Mouse (Mus musculus): ENCODE data around the gene Exoc6b.
A peak's percentile ranks its signal among the peaks of the same experiment; 100 is the strongest.

The Exoc6b gene

DNA sequence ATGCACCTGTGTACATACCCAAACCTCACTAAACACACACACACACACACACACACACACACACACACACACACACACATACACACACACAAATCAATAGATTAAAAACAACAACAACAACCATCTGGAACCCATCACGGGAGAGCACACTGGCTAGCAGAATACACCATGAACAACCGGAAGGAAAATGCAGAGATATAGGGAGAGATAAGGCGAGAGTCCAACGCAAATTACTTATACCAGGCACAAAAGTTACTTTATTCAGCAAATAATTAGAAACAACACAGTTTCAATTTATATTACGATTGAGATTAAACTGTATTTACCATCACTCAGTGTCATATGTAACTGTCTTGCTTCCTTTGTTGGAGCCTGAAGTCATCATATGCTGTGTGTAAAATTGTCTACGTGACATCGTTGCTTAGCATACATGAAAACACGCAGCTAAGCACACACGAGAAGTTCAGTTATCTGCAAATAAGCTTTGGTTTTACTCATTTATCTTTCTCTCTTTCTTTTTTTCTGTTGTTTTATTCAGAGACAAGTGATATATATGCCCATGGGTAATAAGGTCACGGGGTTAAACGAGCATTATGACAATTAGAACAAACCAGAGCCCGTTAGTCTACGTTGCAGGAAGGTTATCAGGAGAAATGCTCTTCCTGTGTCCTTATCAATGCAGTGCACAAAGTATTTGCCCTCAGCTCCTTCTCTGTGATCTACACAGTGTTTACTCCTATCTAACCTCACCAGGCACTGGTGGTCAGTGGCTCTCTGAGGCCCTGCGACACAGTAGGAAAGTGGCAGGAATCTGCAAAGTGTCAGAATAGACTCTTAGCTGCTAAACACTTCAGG is 186.4 kb downstream of the Exoc6b start:
- no peak for DNase-seq (ENCODE audit: low spot score in 2 of 2)

DNA sequence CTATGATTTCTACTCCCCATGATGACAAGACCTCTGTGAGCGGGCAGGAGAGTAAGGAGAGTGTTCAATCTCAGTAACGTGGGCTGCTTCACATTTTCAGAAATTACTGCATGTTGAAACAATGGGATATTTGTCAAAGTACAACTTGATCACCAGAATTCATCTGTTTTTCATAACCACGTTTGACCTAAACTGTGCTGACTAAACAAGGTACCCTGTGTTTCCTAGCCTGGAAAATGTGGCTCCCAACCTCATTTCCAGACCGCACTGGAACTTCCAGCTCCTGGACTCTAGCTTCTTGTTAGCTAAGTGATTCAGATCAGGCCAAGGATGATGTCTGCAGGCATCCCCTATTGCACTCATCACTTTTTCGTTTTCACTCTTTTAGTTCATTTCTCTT is 193.4 kb downstream of the Exoc6b start:
- DNase-seq (ENCODE audit: low spot score in 2 of 2) = no peak

DNA sequence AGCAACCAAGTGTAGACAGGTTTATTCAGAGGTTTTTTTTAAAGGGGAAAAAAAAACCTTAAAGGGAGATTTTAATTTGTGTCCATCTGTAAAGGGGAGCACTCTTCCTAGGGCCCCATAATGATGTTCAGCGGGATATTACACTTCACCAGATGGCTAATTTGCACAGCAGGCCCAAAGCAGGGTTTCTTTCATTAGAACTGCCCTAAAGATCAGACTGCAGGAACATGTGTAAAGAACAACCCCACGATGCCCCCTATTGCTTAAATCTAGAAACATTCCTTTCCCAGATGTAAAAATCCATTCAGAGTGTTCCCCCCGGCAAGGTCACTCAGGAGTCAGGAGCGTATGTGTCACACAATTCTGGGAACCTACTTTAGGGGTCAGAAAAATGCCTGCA is 202.2 kb downstream of the Exoc6b start:
- no peak for DNase-seq (ENCODE audit: low spot score in 2 of 2)

DNA sequence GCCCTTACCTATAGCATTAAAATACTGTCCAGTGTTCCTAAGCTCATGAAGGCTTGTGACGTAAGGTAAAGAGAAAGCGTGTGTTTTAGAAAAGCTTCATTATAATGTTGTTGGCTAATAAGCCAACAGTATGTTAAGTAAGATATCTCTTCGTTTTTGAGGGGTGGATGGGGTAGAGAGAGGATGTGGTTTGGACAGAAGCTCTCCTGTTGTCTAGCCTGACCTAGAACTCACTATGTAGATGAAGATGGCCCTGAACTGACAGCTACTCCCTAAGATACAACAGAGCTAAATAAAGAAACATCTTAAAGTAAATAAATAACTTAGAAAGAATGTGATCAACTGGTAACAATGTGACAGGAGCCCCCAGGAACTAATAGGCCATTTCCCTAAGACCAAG is 204.7 kb downstream of the Exoc6b start:
- DNase-seq (ENCODE audit: low spot score in 2 of 2) = no peak

DNA sequence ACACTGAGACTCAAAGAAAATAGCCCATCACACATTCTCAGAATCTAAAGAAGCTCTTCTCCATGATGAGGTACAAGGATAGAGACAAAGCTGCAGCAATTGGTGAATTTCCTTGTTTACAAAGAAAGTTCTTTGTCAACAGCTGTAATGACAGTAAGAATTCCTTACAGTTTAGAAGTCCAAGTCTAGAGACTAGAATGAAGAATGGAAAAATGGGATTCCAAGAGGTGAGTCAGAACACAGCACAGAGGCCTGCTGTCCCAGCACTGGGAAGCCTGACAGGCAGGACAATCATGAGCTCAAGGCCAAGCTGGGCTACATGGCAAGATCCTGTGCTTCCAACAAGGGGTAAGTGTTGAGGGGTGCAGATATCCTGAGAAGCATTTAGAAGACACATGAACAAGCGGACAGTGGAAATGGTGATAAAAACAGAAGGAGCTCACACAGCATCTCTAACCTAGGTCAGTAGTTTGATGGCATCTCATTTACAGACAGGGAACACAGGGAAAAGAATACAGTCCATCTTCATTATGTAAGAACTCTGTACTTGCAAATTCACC is 205.4 kb downstream of the Exoc6b start:
- DNase-seq (ENCODE audit: low spot score in 2 of 2) = no peak

DNA sequence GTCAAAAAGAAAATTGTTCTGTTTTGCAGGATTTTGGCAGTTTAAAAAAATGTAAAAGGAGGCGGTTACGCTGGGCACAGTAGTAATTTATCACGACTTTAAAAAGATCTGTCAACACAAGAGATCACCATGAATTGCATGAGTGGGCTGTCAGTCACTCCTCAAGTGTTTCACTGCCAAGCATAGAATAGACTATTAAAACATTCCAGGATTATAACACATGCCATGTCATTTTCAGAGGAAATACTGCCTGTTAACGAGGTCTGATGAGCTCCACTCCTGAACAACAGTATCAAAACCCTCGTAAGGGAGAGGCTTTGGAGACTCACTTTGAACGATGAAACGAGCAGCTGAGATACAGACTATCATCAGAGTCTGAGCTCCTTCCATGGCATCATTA is 223.6 kb downstream of the Exoc6b start:
- DNase-seq (ENCODE audit: low spot score in 2 of 2) = no peak

DNA sequence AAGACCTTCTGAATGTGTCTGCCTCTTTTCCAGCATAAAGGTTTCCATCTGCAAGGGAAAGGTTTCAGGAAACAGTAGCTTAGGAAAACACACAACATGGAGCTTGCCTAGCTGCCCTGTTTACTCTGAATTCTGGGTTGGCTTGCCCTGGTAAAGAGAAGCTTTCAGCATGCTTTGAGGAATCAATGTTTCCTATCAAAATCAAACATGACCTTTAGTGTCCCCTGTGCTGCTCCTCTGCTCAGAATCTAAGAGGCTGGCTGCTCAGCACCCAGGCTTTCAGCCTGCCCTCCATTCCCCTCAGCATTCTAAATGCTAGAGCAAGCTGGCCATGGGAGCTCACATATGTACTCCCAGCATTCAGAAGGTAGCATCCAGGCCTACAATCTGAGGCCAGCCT is 228.2 kb downstream of the Exoc6b start:
- DNase-seq (ENCODE audit: low spot score in 2 of 2) = no peak

DNA sequence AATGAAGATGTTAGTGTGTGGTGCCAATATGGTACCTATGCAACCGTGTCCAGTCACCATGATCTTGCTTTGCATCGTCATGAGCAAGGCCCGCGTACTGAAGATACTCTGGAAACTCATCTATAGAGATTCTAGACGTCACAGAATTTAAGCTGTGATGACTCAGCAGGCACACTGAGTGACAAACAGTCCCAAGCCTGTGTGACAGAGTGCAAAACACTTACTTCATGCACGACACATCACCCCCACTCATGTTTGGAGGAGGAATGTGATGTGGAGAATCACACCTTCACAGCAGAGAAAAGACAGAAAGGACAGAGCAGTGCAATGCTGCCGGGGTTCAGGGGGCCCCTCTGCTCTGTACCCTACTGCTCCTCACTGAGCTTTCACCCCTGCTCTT is 261.8 kb downstream of the Exoc6b start:
- DNase-seq (ENCODE audit: low spot score in 2 of 2) = no peak

DNA sequence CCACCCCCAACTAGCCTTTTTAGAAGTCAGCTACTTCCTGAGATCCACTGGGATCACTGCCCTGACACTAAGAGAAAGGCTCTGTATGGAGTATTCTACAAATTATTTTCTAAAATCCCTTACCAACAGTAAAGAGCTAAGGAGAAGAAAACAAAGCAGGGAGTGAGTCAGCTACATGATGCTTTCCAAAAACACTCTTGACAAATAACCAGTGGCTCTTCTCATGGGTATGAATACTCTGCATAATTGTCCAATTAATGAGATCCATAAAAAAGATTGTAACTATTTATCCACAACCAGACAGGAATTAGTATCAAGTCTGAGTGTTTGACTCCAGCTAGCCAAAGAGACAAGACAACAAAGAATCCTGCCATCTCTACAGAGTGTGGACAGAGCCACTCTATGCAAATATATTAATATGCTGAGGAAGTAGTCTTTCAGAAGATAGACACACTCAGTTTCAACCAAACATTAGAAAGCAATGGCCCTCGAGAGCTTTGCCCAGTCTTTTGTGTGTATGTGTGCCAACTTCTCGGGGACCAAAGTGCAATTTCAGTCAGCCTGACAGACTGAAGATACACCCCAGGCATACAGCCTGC is 263.1 kb downstream of the Exoc6b start:
- DNase-seq (ENCODE audit: low spot score in 2 of 2) = no peak

DNA sequence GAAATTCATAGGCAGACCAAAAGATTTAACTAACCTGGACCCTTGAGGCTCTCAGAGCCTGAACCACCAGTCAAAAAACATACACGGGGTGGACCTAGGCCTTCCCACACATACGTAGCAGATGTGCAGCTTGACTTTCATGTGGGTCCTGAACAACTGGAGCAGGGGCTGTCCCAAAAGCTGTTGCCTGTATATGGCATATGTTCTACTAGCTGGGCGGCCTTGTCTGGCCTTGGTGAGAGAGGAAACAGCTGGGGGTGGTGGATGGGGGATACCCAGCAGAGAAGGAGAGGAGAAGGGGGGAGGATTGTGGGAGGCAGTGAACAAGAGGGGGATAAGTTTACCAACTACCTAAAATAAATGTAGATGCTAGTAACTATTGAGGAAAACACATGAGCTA is 270.6 kb downstream of the Exoc6b start:
- DNase-seq (ENCODE audit: low spot score in 2 of 2) = no peak

DNA sequence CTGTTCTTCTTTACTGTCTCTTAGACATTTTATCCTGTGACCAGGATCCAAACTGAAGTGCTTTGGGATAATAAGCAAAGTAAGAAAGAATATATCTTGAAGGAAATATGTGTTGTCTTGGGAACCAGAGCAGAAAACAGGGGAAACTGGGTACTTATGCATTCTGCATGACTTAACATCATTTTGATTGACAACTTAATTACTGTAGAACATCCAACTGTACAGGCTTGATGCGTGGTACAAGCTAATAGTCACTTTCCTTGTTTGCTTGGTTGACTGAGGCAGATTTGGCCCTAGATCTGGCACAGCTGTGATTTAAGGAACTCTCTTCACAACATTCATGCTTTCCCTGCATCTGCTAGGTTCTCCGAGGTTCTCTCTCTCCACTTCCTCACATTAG is 285.3 kb downstream of the Exoc6b start:
- no peak for DNase-seq (ENCODE audit: low spot score in 2 of 2)

DNA sequence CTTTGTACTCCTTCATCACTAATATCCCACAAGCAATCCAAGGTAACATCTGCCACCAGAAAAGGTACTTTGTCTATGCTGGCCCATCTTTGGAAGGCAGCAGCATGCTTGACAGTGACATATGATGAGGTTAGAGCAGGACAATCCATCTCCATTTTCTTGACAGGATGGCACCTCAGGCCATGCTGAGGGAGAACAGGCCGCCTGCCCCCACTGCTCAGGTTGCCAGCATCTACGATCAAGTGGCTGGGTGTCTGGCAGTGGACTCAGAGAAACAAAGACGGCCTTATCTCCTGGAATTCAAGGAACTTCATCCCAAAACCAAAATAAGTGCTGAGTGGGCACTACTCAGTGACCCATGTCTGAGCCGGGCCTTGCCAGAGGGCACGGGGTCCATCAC is 289.3 kb downstream of the Exoc6b start:
- DNase-seq (ENCODE audit: low spot score in 2 of 2) = no peak

DNA sequence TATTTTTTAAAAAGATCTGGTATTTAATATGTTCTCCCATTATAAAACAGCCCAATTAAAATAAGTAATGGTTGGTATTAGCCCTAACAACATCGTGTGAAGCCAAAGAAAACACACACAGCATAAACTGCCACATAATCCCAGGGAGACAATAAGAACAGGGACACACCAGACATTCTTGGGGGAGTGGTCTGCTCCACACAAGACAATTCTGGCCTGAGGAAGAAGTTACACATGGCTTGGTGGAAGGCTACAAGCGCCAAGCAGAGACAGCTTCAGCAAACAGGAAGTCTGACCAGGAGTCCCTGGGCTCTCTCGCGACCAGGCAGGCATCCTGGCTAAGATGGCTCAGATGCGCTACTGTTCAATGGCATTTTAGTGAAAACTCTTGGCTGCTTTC is 290.3 kb downstream of the Exoc6b start:
- DNase-seq (ENCODE audit: low spot score in 2 of 2) = peak in 1 of 2 experiments; percentile 4

DNA sequence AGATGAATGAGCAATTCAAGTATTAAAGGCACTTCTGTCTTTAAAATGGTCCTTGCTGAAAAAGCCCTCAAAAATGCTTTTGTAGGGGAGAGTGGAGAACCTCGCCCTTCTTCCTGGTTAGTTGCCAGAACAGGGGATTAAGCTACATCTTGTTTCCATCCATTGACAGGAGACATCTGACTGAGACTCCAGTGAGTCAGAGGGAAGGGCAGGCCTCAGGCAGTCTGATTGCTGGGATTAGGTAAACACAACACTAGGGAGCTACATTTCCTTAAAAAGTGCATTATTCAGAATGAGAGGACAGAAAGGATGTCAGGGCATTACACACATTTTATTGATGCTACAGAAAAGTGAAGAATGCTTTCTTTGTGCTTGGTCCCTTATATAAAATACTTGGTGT is 293.4 kb downstream of the Exoc6b start:
- no peak for DNase-seq (ENCODE audit: low spot score in 2 of 2)

DNA sequence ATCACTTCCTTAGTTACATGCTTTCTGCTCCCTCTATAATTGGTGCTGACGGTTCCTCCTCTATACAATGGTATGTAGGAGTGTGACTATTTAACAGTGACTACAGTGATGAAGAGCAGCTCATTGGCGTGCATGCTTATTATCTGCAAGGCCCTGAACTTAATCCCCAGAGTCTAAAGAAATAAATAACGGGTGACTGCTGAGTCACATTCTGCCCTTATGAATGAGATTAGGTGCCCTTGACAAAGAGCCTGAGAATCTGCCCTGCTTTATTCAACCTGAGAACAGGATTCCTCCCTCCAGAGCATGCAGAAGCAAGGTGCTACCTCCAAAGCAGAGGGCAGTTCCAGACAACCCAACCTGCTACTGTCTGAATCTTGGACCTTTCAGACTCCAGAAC is 314.0 kb downstream of the Exoc6b start:
- DNase-seq (ENCODE audit: low spot score in 2 of 2) = no peak

DNA sequence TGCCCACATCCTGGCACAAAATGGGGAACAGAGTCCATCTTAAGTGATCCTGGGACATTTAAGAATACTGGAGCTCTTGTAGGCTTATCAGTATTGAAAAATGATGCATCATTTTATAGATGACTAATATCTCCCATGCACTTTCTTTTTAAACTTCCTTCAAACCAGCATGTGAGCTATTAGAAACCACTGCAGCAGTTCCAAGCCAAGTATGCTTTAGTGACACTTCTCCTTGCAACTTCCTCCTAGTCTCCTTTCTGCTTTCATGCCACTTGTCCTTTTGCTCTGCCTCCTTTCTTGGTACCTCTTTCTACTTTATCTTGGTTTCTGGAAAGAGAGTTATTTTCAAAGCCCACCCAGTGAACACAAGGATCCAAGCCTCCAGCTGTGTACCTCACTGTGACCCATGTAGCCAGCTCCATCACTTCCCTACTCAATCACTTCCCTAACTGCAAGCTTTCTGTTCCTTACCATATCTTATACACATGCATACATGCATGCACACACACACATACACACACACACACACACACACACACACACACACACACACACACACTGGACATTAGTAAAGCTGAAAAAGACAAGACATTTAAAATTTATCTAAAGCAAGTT is 316.4 kb downstream of the Exoc6b start:
- DNase-seq (ENCODE audit: low spot score in 2 of 2) = peak in 1 of 2 experiments; percentile 15

DNA sequence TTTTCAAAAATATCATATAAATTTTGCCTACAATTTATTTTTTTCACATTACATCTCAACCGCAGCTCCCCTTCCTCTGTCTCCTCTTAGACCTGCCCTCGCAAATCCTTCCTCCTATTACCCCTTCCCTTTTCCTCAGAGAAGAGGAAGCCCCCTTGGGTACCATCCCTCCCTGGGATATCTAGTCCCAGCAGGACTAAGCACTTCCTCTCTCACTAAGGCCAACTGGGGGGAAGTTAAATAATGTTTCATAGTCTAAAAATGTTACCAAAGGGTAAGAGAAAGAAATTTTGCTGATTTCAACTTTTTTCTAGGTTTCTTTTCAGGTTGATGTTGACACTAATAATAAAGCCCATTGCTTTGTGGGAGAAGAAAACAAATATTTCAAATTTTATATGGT is 317.9 kb downstream of the Exoc6b start:
- peak in 1 of 2 experiments; percentile 12 for DNase-seq (ENCODE audit: low spot score in 2 of 2)

DNA sequence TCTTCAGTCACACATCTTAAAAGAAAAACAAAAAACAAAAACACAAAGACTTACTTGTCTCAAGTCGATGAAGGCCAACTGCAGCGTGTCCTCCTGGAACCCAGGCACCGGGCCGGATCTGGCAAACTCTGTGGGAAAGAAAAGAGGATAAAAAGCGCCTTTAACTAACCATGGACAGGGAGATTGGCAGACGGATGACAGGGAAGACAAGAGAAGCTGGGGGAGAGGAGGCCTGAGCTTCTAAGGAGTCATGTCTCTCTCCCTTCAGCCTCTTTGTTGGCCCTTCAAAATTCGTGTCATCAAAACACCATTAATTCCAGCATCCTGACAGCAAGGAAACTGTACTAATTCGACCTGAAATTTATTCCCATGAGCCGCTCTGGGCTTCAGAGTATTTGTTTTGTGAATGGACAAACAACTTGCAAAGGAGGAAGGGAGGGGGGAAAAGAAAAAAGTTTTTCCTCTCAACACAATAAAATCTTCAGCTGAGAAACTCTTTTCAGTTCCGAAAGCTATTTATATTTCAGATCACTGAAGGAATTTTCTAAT is 322.4 kb downstream of the Exoc6b start:
- no peak for DNase-seq (ENCODE audit: low spot score in 2 of 2)

DNA sequence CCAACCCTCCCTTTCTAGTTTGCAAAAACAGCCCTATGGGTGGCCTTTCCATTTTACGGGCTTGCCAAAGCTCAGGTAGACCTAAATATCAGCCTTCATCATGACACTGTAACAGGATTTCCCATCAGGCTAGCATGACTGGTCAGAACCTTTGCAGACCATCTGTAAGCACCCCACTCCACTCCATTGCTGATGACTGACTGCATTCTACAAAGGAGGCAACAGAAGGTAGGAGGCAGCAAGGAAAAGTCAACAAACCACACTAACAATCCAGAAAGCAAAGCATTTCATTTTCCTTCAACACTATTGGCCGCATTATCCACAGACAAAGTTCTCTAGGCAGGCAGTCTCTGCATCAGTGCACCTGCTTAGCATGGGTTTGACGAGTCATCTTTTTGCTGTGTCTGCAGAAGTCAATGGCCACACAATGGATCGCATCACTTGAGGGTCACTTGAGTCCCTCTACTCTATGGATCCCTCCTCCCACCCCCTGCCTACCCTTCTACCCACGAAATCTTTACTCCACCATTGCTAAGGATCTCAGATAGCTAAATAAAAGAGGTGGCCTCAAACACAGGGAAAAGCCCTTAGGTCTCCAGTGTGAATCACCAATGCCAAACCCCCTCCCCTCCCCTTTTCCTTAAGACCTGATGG is 323.0 kb downstream of the Exoc6b start:
- no peak for DNase-seq (ENCODE audit: low spot score in 2 of 2)

DNA sequence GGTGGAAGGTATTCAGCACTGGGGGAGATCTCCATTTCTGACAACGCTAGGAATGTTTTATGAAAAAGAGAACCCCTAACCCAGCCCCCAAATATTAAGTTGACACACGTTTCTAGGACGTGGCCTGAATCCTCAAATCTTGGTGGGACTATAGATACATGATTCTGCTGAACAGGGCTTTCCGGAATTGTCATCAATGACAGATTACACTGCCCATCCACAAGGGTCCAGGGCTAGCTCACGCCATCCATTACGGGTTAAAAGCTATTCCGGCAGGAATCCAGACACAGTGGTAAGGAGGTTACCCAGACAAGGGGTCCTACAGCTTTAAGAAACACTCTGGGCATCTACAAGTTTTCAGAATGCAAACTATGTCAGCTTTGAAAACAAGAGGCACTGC is 323.7 kb downstream of the Exoc6b start:
- DNase-seq (ENCODE audit: low spot score in 2 of 2) = no peak

DNA sequence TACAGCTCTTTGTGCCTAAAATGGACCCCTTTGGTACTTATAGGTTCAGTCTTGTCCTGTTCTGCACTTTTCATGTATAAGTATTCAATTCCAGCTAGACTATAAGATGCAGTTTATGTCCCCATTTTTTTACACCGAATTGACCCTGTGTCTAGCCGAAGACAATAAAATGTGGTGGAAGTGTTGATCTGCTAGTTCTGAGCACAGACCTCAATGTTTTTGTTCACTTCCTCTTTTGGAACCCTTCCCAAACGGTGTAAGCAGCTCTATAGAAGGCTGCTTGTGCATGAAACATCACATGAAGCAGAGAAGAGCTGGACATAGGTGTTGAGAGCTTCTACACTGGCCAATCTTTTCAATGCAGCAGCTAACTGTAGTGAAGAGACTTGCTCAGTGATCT is 327.1 kb downstream of the Exoc6b start:
- no peak for DNase-seq (ENCODE audit: low spot score in 2 of 2)

DNA sequence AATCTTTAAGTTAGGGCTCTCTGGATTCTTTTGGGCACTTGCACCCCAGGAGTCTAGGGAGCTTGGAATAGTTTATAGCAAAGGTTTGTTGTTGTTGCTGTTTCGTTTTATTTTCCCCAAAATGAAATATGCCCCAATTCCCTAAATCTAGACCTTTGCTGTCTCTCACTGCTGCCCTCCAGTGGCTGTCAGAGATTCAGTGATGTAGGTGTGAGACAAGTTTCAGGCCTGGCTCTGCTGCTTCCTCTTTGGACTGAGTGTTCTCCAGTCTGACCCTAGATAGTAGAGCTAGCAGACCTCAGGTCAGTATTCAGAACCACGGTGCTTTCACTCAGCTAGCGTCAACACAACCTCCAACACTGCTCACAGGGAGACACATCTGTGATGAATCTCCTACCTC is 332.4 kb downstream of the Exoc6b start:
- peak; percentile 4 to 11 for DNase-seq (ENCODE audit: low spot score in 2 of 2)
